Mouse (Mus musculus) urinary bladder, postnatal 14 days (tissue): ENCODE measurements around the gene Efl1.
"Not testable (repeated sequence)": the region's sequence is repeated elsewhere in the genome, so short reads cannot be mapped to it uniquely, and the experiment has no call there.

Experiments
- DNase-seq: peaks from one replicate; pipeline ENCODE4 v3.0.0; 2021; ENCODE audit warnings: low spot score

Gene Efl1

GRCm38 (mm10) chr7:82719740-82720139 is 71.3 kb downstream of the Efl1 start:
- no peak for DNase-seq

GRCm38 (mm10) chr7:82720501-82720900 is 72.1 kb downstream of the Efl1 start:
- DNase-seq = no peak

GRCm38 (mm10) chr7:82720906-82721305 is 72.5 kb downstream of the Efl1 start:
- DNase-seq = no peak

GRCm38 (mm10) chr7:82722486-82723123 is 74.2 kb downstream of the Efl1 start:
- DNase-seq = no peak

- DNase-seq = no peak
These were observed 74.9 kb downstream of the Efl1 start for GRCm38 (mm10) chr7:82723151-82723871.

GRCm38 (mm10) chr7:82724491-82724890 is 76.1 kb downstream of the Efl1 start:
- no peak for DNase-seq

GRCm38 (mm10) chr7:82725006-82725636 is 76.7 kb downstream of the Efl1 start:
- DNase-seq = no peak

- no peak for DNase-seq
These were observed 77.5 kb downstream of the Efl1 start for GRCm38 (mm10) chr7:82725741-82726450.

- no peak for DNase-seq
These were observed 78.7 kb downstream of the Efl1 start for GRCm38 (mm10) chr7:82727066-82727465.

GRCm38 (mm10) chr7:82729009-82729408 is 80.6 kb downstream of the Efl1 start:
- not testable (repeated sequence) for DNase-seq

- DNase-seq = no peak
These were observed 84.7 kb downstream of the Efl1 start for GRCm38 (mm10) chr7:82733118-82733517.

- DNase-seq = no peak
These were observed 85.6 kb downstream of the Efl1 start for GRCm38 (mm10) chr7:82733995-82734394.

- DNase-seq = no peak
These were observed 86.6 kb downstream of the Efl1 start for GRCm38 (mm10) chr7:82734748-82735600.

- no peak for DNase-seq
These were observed 94.8 kb downstream of the Efl1 start for GRCm38 (mm10) chr7:82743116-82743765.

GRCm38 (mm10) chr7:82744167-82744715 is 95.8 kb downstream of the Efl1 start:
- DNase-seq = no peak

- no peak for DNase-seq
These were observed 100.4 kb downstream of the Efl1 start for GRCm38 (mm10) chr7:82748812-82749211.

- no peak for DNase-seq
These were observed 100.8 kb downstream of the Efl1 start for GRCm38 (mm10) chr7:82749239-82749638.

- DNase-seq = peak; percentile 76
These were observed 104.0 kb downstream of the Efl1 start for GRCm38 (mm10) chr7:82752171-82753085.

- no peak for DNase-seq
These were observed 107.3 kb downstream of the Efl1 start for GRCm38 (mm10) chr7:82755602-82756155.
